Mouse (Mus musculus): ENCODE results near the gene Cux1. TPM values are rescaled to one million over a fixed set of nuclear protein-coding genes. Genes with fewer than 3 reads are reported as not detected.

The Cux1 gene
- polyA plus RNA-seq, 1 experiment: 284 TPM

DNA sequence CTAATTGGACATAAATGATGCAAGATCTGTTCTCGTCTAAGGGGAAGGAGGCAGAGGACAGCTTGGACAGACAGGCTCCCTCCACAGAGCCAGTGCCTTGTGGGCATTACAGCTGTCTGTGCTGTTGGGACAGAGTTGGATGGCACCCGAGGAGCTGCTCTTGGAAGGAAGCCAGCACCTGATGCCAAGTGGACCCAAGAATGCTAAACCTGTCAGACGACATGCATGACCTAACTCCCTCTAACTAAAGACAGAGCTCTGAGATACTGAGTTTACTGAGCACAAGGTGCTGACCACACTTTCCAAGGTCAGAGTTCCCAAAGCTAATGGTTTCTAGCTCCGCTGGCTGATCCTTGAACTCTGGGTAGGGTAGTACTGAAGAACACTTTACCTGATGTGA is 255.1 kb downstream of the Cux1 start:
- WGBS: 53% methylated on average over 4 of the region's 4 CpGs
- Histone ChIP-seq H3K27ac (ENCODE audit: insufficient read depth, low read depth, low read length) (no peak overlapping the region), H3K4me1 (ENCODE audit: control insufficient read depth, insufficient read depth, low read length) (no peaks in the 10 kb centered on the region), H3K4me3 (ENCODE audit: insufficient read depth, low read depth, low read length) (no peak overlapping the region)
- no peak for TF ChIP-seq CTCF (IDR thresholded peaks at IDR 0.05; ENCODE audit: insufficient read depth, low read depth, low read length)
- no peak for TF ChIP-seq POLR2A (IDR thresholded peaks at IDR 0.05; ENCODE audit: insufficient read depth, low read depth, low read length)

DNA sequence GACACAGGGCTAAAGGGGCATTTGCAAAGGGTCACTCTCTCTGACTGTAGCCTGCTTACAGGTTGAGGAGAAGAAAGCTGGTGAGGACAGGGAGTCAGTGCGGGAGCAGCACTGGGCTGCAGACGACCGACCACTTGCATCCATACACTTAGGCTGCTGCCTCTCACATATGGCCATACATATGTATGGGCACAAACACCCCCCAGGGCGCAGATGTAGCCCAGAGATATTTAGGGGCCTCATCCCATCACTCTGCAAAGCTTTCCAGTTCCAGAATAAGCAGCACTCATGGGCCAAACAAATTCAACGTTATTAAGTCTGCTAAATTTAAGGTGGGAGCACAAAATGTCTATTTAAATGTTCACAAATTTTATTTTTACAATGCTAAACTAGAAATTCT is 261.0 kb downstream of the Cux1 start:
- TF ChIP-seq POLR2A (IDR thresholded peaks at IDR 0.05; ENCODE audit: insufficient read depth, low read depth, low read length): no peak
- H3K27ac ChIP-seq (ENCODE audit: insufficient read depth, low read depth, low read length): no peak overlapping the region
- 84% methylated on average over 5 of the region's 5 CpGs for WGBS
- H3K4me3 ChIP-seq (ENCODE audit: insufficient read depth, low read depth, low read length): no peak overlapping the region
- peaks cover 16% of the 10 kb centered on the region for H3K4me1 ChIP-seq (ENCODE audit: control insufficient read depth, insufficient read depth, low read length)

DNA sequence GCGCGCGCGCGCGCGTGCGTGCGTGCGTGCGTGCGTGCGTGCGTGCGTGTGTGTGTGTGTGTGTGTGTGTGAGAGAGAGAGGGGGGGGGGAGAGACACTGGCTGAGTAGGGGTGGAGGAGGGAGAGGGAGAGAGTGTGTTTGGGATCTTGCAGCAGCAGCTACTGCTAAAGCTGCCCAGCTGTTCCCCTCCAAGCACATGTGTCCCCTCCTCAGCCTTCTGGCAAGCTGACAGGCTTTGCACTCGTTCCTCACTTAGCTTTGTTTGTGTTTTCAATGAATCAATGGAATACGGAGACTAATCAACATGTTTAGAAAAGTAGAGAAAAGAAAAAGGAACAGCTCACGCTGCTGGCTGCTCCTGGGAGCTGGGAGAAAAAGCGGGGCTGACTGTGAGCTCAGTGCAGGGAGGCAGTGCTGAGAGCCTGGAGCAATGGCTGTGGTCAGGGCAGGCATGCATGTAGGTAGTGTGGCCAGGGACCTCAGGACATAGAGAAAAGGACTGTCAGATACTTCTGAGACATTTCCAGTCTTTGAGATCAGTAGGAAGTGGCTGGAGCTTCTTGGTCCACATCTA is 263.8 kb downstream of the Cux1 start:
- Histone ChIP-seq H3K4me3 (ENCODE audit: insufficient read depth, low read depth, low read length) (no peak overlapping the region), H3K4me1 (ENCODE audit: control insufficient read depth, insufficient read depth, low read length) (peaks cover 16% of the 10 kb centered on the region), H3K27ac (ENCODE audit: insufficient read depth, low read depth, low read length) (no peak overlapping the region)
- WGBS: 35% methylated on average over 19 of the region's 19 CpGs
- TF ChIP-seq CTCF (IDR thresholded peaks at IDR 0.05; ENCODE audit: insufficient read depth, low read depth, low read length): no peak
- TF ChIP-seq POLR2A (IDR thresholded peaks at IDR 0.05; ENCODE audit: insufficient read depth, low read depth, low read length): no peak

DNA sequence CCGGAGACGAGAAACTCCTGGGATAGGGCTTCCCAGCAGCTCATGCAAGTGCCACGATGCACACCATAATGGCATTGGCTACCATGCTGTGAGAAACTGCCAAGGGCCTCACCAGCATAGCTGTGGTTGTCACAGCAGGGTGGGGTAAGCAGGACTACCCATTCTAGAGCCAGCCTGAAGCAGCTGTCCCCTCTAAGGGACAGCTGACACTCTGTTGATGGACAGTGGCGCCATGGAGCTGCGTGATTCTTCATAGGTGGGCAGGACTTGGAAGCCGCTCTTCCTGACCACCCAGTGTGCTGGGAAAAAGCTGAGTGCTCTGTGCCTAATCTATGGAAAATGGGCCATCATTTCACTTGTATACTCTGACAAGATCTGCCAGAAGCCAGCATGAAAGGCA is 266.4 kb downstream of the Cux1 start:
- TF ChIP-seq CTCF (IDR thresholded peaks at IDR 0.05; ENCODE audit: insufficient read depth, low read depth, low read length) (no peak), POLR2A (IDR thresholded peaks at IDR 0.05; ENCODE audit: insufficient read depth, low read depth, low read length) (no peak)
- no peak overlapping the region for H3K4me3 ChIP-seq (ENCODE audit: insufficient read depth, low read depth, low read length)
- 90% methylated on average over 6 of the region's 6 CpGs for WGBS
- peaks cover 18% of the 10 kb centered on the region for H3K4me1 ChIP-seq (ENCODE audit: control insufficient read depth, insufficient read depth, low read length)
- no peak overlapping the region for H3K27ac ChIP-seq (ENCODE audit: insufficient read depth, low read depth, low read length)

DNA sequence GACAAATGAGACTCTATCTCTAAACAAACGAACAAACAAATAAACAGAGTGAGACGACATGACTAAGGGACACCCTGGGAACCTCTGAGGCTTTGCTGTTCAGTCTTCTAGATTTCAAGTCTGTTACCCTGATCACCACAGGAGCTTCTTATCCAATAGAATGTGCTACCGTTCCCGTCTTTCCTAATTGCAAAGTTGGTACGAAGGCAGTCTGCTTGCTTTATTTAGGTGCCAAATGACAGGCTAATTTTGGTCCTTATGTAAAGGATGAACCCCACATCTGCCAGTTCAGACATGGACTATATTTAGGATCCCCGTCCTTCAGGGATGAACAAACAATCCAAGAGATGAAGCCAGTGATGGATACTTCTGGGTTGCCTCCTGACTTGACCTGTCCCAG is 269.6 kb downstream of the Cux1 start:
- TF ChIP-seq POLR2A (IDR thresholded peaks at IDR 0.05; ENCODE audit: insufficient read depth, low read depth, low read length): no peak
- TF ChIP-seq CTCF (IDR thresholded peaks at IDR 0.05; ENCODE audit: insufficient read depth, low read depth, low read length): no peak
- peaks cover 6% of the 10 kb centered on the region for H3K4me1 ChIP-seq (ENCODE audit: control insufficient read depth, insufficient read depth, low read length)
- WGBS: 32% methylated on average over 6 of the region's 6 CpGs

DNA sequence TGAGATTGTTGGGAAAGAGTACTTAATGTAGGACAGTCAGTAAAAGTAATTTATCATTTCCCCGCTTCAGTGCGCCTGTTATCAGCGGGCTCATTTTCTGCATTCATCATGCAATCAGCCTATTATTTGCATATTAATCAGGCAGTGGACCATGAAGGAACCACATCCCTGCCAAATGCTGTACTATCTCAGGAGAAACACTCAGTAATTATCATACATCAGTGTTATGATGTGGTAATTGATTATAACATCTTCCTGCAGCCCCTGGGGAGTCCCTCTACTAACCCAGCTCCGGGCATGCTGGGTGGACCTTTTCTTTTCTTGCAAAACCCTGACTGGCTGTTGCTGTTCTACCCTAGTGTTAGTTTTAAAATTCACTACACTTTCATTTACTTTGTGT is 270.4 kb downstream of the Cux1 start:
- H3K27ac ChIP-seq (ENCODE audit: insufficient read depth, low read depth, low read length): no peak overlapping the region
- WGBS: 46% methylated on average over 4 of the region's 4 CpGs
- no peak for TF ChIP-seq POLR2A (IDR thresholded peaks at IDR 0.05; ENCODE audit: insufficient read depth, low read depth, low read length)
- TF ChIP-seq CTCF (IDR thresholded peaks at IDR 0.05; ENCODE audit: insufficient read depth, low read depth, low read length): no peak

More for the DNA sequence above, 269.6 kb downstream of the Cux1 start:
- Histone ChIP-seq H3K4me3 (ENCODE audit: insufficient read depth, low read depth, low read length) (no peak overlapping the region), H3K27ac (ENCODE audit: insufficient read depth, low read depth, low read length) (peak overlapping the region; percentile 24; the same call in 1 of the 2 replicates)

DNA sequence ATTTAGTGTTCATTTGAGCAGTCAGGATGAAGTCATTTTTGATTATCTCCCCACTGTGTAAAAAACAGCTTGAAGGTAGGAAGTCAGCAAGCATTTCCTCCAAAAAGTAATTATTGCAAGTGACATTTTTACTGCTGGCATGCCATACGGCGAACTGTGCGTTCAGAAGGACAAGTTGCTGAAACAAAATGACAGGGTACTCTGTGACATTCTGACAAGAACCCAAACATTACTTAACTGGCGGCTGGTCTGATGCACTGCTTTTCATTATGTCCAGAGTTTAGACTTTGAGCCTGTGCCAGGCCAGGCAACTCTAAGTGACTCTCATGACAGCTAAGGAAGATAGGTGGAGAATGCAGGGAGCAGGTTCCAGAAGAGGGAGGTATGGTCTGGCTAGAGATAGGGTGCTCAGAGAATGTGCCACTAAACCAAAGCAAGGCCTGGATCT is 274.3 kb downstream of the Cux1 start:
- 57% methylated on average over 4 of the region's 4 CpGs for WGBS
- Histone ChIP-seq H3K4me1 (ENCODE audit: control insufficient read depth, insufficient read depth, low read length) (peaks cover 12% of the 10 kb centered on the region), H3K27ac (ENCODE audit: insufficient read depth, low read depth, low read length) (no peak overlapping the region), H3K4me3 (ENCODE audit: insufficient read depth, low read depth, low read length) (no peak overlapping the region)
- TF ChIP-seq CTCF (IDR thresholded peaks at IDR 0.05; ENCODE audit: insufficient read depth, low read depth, low read length): no peak
- TF ChIP-seq POLR2A (IDR thresholded peaks at IDR 0.05; ENCODE audit: insufficient read depth, low read depth, low read length): no peak

More for the DNA sequence above, 270.4 kb downstream of the Cux1 start:
- no peak overlapping the region for H3K4me3 ChIP-seq (ENCODE audit: insufficient read depth, low read depth, low read length)
- peaks cover 9% of the 10 kb centered on the region for H3K4me1 ChIP-seq (ENCODE audit: control insufficient read depth, insufficient read depth, low read length)

DNA sequence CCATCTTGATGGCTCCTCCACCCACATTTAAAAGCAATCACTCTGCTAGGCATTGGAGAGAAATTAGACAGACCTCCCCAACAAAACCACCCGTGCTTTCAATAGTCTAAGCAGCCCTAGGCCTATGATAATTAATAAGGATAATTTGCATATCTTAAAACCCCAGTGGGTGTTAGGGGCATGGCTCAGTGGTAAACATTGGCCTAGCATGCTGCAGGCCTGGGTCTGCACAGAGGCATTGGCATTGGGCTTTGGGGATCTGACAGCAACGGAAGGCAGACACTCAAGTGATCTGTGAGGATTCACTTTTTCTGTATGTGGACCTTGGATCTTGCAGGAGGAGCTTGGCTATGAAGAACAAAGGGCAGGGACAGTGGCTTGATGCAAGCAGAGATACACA is 274.9 kb downstream of the Cux1 start:
- TF ChIP-seq POLR2A (IDR thresholded peaks at IDR 0.05; ENCODE audit: insufficient read depth, low read depth, low read length): no peak
- TF ChIP-seq CTCF (IDR thresholded peaks at IDR 0.05; ENCODE audit: insufficient read depth, low read depth, low read length): no peak
- no peak overlapping the region for H3K4me3 ChIP-seq (ENCODE audit: insufficient read depth, low read depth, low read length)
- H3K4me1 ChIP-seq (ENCODE audit: control insufficient read depth, insufficient read depth, low read length): peaks cover 13% of the 10 kb centered on the region
- H3K27ac ChIP-seq (ENCODE audit: insufficient read depth, low read depth, low read length): no peak overlapping the region
- WGBS: 57% methylated on average over 2 of the region's 2 CpGs

DNA sequence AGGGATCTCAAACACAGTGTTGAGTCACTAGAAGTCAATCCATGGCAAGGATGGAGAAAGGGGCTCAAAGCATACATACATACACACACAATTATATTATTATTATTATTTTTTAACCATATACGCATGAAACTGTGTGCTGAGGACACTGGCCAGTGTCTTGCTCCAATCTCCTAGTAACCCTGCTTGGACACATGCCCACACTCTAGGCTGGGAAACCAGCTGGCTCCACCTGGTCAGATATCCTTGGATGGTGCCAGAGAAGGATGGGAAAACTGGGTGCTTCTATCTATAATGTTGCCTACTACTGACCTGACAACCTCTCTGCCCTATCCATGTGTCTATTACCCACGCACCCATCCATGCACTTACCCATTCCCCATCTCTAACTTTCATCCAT is 275.7 kb downstream of the Cux1 start:
- 91% methylated on average over 2 of the region's 2 CpGs for WGBS
- H3K4me1 ChIP-seq (ENCODE audit: control insufficient read depth, insufficient read depth, low read length): peaks cover 16% of the 10 kb centered on the region
- H3K4me3 ChIP-seq (ENCODE audit: insufficient read depth, low read depth, low read length): no peak overlapping the region
- TF ChIP-seq POLR2A (IDR thresholded peaks at IDR 0.05; ENCODE audit: insufficient read depth, low read depth, low read length) (no peak), CTCF (IDR thresholded peaks at IDR 0.05; ENCODE audit: insufficient read depth, low read depth, low read length) (no peak)
- no peak overlapping the region for H3K27ac ChIP-seq (ENCODE audit: insufficient read depth, low read depth, low read length)

DNA sequence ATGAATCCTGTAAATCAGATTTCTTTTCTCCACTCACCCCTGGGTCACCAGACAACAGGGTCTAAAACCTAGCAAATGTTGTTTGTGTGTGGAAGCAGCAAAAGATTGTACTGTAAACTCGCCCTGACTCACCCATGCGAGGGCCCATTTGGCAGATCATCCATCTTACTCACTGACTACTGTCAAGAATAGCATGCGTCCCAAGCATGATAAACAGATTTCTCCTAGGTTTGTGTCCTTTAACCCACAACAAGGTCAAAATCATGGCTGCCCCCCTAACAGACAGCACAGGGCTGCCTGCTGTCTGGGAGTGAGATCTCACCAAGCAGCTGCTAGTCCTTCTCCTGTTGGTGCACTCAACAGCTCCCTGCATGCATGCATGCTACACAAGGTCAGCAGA is 277.5 kb downstream of the Cux1 start:
- TF ChIP-seq CTCF (IDR thresholded peaks at IDR 0.05; ENCODE audit: insufficient read depth, low read depth, low read length) (no peak), POLR2A (IDR thresholded peaks at IDR 0.05; ENCODE audit: insufficient read depth, low read depth, low read length) (no peak)
- 94% methylated on average over 3 of the region's 3 CpGs for WGBS
- Histone ChIP-seq H3K4me3 (ENCODE audit: insufficient read depth, low read depth, low read length) (no peak overlapping the region), H3K27ac (ENCODE audit: insufficient read depth, low read depth, low read length) (no peak overlapping the region), H3K4me1 (ENCODE audit: control insufficient read depth, insufficient read depth, low read length) (peaks cover 14% of the 10 kb centered on the region)

Measured in olfactory bulb, adult 2 months (tissue).